Mouse (Mus musculus) heart, embryonic 13.5 days (tissue): ENCODE results near the gene Gm3448. TPM values are rescaled to one million over a fixed set of nuclear protein-coding genes. Genes with fewer than 3 reads are reported as not detected.
"Not testable (repeated sequence)": the region's sequence is repeated elsewhere in the genome, so short reads cannot be mapped to it uniquely, and the experiment has no call there.

Experiments used
- ATAC-seq: fragments of 200-750 bp; cut with Nextera tagmentation; 2 replicates; pipeline ENCODE4 v1.8.0; 2017; ENCODE audit warnings: moderate TSS enrichment; ENCODE audit not compliant: insufficient number of reproducible peaks, low FRiP score, low TSS enrichment; ENCODE audit errors: extremely low read depth
- H3K27ac ChIP-seq: fragments of 300-500 bp; sonication (generic); replicated peaks from 2 replicates; pipeline ENCODE4 v1.5.1; 2015; ENCODE audit warnings: moderate library complexity, mild to moderate bottlenecking, inconsistent platforms
- H3K27me3 ChIP-seq: fragments of 300-500 bp; sonication (generic); replicated peaks from 2 replicates; pipeline ENCODE4 v1.6.1; 2015; ENCODE audit warnings: mild to moderate bottlenecking, inconsistent platforms
- H3K36me3 ChIP-seq: fragments of 300-500 bp; sonication (generic); 2 replicates; pipeline ENCODE4 v1.6.1; 2015; ENCODE audit warnings: mild to moderate bottlenecking, inconsistent platforms
- H3K4me1 ChIP-seq: fragments of 300-500 bp; sonication (generic); 2 replicates; pipeline ENCODE4 v1.6.1; 2015; ENCODE audit warnings: inconsistent platforms
- H3K4me2 ChIP-seq: fragments of 300-500 bp; sonication (generic); 2 replicates; pipeline ENCODE4 v1.6.1; 2015; ENCODE audit warnings: inconsistent platforms, mild to moderate bottlenecking, moderate library complexity
- H3K4me3 ChIP-seq: fragments of 300-500 bp; sonication (generic); 2 replicates; pipeline ENCODE4 v1.5.1; 2015; ENCODE audit warnings: moderate library complexity, mild to moderate bottlenecking, inconsistent platforms
- H3K9ac ChIP-seq: fragments of 300-500 bp; sonication (generic); 2 replicates; pipeline ENCODE4 v1.6.1; 2015; ENCODE audit warnings: inconsistent platforms, mild to moderate bottlenecking, moderate library complexity
- H3K9me3 ChIP-seq: fragments of 300-500 bp; sonication (generic); 2 replicates; pipeline ENCODE4 v1.6.1; 2016; ENCODE audit warnings: inconsistent platforms
- WGBS: fragments of 180-500 bp; shearing (Covaris S2); methylation state at CpG from one replicate; pipeline ENCODE4 v1.1.7; 2015; ENCODE audit warnings: mixed read lengths; 5-methylcytosine and 5-hydroxymethylcytosine counted together
- polyA plus RNA-seq: library from polyadenylated mRNA; unstranded; fragments of >200 nt; fragmentation: Nextera tagmentation; extraction: Ambion mirVana; gene quantifications from 2 replicates; pipeline ENCODE4 v1.2.1, GENCODE M21; 2015

Gene Gm3448
- 2.2 and 3.2 TPM in 2 replicates for polyA plus RNA-seq

DNA sequence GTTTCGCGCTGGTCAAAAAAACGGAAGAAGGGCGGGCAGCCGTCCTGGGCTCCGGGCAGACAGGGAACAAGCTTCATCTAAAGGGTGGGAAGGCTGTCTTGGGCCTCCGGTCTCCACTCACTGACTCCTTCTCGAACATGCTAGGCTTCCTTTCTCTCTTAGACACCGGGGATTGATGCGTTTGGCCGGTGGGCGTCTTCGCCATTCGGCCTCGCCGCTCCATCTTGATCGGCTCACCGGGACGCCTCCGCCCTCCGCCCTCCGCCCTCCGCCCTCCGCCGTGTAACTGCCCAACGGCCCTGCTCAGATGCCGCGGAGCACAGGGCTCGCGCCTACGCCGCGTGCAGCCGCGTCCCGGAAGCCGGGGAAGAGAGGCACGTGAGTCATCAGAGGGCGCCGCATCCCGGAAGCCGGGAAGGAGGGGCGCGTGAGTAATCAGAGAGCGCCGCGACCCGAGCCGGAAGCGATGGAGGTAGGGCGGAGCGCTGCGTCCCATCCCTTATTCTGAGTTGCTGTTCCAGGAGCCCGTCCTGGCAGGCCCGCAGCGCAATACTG, at the start of gene Gm3448, which contains the start of the genes Ermard and Tcte3:
Gene Gm3448, minus strand, starts transcription at position 363 of the 555 bp plus-strand sequence.
Gene Ermard, plus strand, starts transcription at position 34 of the 555 bp plus-strand sequence.
Gene Tcte3, minus strand, starts transcription at position 314 of the 555 bp plus-strand sequence.
- H3K9ac ChIP-seq, H3K4me1 ChIP-seq, H3K4me2 ChIP-seq, H3K9me3 ChIP-seq, H3K27ac ChIP-seq, H3K27me3 ChIP-seq, H3K36me3 ChIP-seq: not testable (repeated sequence)
- H3K4me3 ChIP-seq: peak within 1 kb of the TSS; percentile 35
- ATAC-seq: peak; percentile 97
- WGBS: 0% methylated on average over 19 of the region's 56 CpGs

DNA sequence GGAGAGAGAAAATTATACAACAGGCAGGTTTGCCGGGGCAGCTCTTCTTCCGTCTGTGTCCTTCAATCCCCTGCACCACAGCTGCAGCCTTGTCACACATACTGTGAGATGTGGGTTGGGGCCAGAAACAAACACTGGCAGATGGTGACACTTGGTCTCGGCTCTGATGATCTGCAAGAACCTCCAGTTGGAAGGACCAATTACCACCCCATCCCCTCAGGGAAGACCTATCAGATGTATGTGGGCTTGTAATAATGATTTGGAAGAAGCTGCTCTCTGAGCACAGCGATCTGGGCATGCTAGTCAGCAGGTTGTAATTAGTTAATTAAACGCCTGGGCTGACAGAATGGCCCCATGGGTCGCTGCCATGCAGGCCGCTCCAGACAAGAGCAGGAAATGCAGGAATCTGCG, 47.3 kb upstream of the Gm3448 start:
- Histone ChIP-seq H3K4me1 (peaks cover 24% of the 10 kb centered on the region), H3K9ac (no peak overlapping the region), H3K4me3 (no peak overlapping the region), H3K36me3 (no peaks in the 10 kb centered on the region), H3K27me3 (peaks cover 30% of the 10 kb centered on the region), H3K27ac (no peak overlapping the region), H3K4me2 (no peak overlapping the region), H3K9me3 (no peaks in the 10 kb centered on the region)
- no peak for ATAC-seq
- WGBS: 32% methylated on average over 8 of the region's 8 CpGs

- Histone ChIP-seq H3K4me2 (no peak overlapping the region), H3K36me3 (no peaks in the 10 kb centered on the region), H3K27me3 (peaks cover 35% of the 10 kb centered on the region), H3K9me3 (no peaks in the 10 kb centered on the region), H3K4me1 (peaks cover 27% of the 10 kb centered on the region), H3K27ac (no peak overlapping the region), H3K4me3 (no peak overlapping the region), H3K9ac (no peak overlapping the region)
- WGBS: 33% methylated on average over 2 of the region's 2 CpGs
- 0 out of 2 replicates have a peak, but pooled peaks have one; percentile 13 for ATAC-seq
Observed at GRCm38 (mm10) chr17:15088166-15088565, 46.8 kb upstream of the Gm3448 start.

GRCm38 (mm10) chr17:15085006-15085405, 43.7 kb upstream of the Gm3448 start:
- no peak overlapping the region for H3K4me3 ChIP-seq
- ATAC-seq: peak; percentile 47; the same call in 1 of the 2 replicates
- H3K36me3 ChIP-seq: no peaks in the 10 kb centered on the region
- peak overlapping the region; percentile 44; the same call in 1 of the 2 replicates for H3K4me2 ChIP-seq
- 46% methylated on average over 2 of the region's 2 CpGs for WGBS
- H3K9me3 ChIP-seq: no peaks in the 10 kb centered on the region
- peaks cover 53% of the 10 kb centered on the region for H3K27me3 ChIP-seq
- peaks cover 27% of the 10 kb centered on the region for H3K4me1 ChIP-seq
- H3K9ac ChIP-seq: no peak overlapping the region
- peak overlapping the region; percentile 59 for H3K27ac ChIP-seq

DNA sequence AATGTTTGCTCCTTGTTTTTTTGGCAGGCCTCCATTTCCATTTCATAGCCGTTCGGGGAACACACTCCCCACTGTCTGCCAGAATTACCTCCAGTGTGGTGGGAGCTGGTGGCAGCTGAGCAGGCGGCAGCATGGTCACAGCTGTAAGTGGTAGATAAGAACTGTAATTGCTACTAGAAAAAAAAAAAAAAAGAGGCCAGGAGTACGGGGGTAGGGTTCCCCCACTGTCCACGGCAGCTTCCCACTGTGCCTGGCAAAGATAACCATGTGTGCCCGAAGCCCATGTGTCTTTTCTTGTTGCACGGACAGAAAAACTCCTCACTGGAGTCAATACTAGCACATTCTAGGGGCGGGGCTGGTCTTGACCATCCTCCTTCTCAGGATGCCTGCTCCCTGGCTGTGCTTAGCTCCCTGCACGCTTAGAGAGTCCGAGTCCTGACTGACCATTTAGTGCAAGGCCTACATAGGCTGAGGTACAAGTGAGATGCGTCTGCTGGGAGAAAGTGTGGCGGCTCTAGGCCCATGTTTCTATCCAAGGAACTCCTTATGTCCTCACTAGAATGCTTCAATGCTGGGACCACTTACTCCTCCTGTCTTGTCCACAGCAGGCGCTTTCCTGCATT, 43.0 kb upstream of the Gm3448 start:
- H3K4me3 ChIP-seq: 0 out of 2 replicates have a peak overlapping the region, but pooled peaks have one; percentile 1
- ATAC-seq: peak; percentile 78
- H3K9me3 ChIP-seq: no peaks in the 10 kb centered on the region
- 20% methylated on average over 13 of the region's 13 CpGs for WGBS
- peak overlapping the region; percentile 44 for H3K4me2 ChIP-seq
- H3K27ac ChIP-seq: peak overlapping the region; percentile 59
- H3K9ac ChIP-seq: no peak overlapping the region
- H3K4me1 ChIP-seq: peaks cover 27% of the 10 kb centered on the region
- no peaks in the 10 kb centered on the region for H3K36me3 ChIP-seq
- peaks cover 56% of the 10 kb centered on the region for H3K27me3 ChIP-seq

- Histone ChIP-seq H3K4me2 (no peak overlapping the region), H3K27ac (no peak overlapping the region), H3K9ac (no peak overlapping the region), H3K9me3 (no peaks in the 10 kb centered on the region), H3K4me1 (no peaks in the 10 kb centered on the region), H3K36me3 (no peaks in the 10 kb centered on the region), H3K4me3 (no peak overlapping the region), H3K27me3 (peaks cover 46% of the 10 kb centered on the region; the same call in 1 of the 2 replicates)
- 25% methylated on average over 2 of the region's 2 CpGs for WGBS
- no peak for ATAC-seq
Observed at GRCm38 (mm10) chr17:15077536-15077935, 36.2 kb upstream of the Gm3448 start.

DNA sequence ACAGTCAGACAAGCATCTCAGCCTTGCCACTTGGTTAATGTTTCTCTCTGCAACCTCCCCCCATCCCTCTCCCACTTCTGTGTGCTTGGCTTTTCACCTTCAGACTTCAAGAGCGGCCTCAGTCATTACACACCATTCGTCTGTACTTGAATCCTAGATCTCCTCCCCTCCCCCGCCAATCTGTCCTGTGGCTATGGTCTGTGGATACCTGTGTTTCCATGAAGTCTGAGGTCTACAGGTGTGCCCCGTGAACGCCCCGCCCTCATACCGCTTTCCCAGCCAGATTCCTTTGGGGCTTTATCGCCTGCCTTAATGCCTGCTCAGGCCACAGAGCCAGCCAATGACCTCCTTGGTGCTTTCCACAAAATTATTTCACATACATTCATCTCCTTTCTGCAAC, 33.7 kb upstream of the Gm3448 start:
- H3K27me3 ChIP-seq: peaks cover 33% of the 10 kb centered on the region; the same call in 1 of the 2 replicates
- H3K4me1 ChIP-seq: no peaks in the 10 kb centered on the region
- H3K4me2 ChIP-seq: no peak overlapping the region
- WGBS: 73% methylated on average over 8 of the region's 8 CpGs
- H3K4me3 ChIP-seq: no peak overlapping the region
- no peak for ATAC-seq
- H3K36me3 ChIP-seq: no peaks in the 10 kb centered on the region
- no peak overlapping the region for H3K27ac ChIP-seq
- H3K9me3 ChIP-seq: no peaks in the 10 kb centered on the region
- no peak overlapping the region for H3K9ac ChIP-seq

GRCm38 (mm10) chr17:15072211-15072610, 30.9 kb upstream of the Gm3448 start:
- H3K4me2 ChIP-seq: no peak overlapping the region
- no peaks in the 10 kb centered on the region for H3K9me3 ChIP-seq
- H3K9ac ChIP-seq: no peak overlapping the region
- ATAC-seq: no peak
- H3K4me1 ChIP-seq: peaks cover 20% of the 10 kb centered on the region
- H3K4me3 ChIP-seq: no peak overlapping the region
- WGBS: 87% methylated on average over 2 of the region's 2 CpGs
- peaks cover 23% of the 10 kb centered on the region; the same call in 1 of the 2 replicates for H3K27me3 ChIP-seq
- H3K27ac ChIP-seq: no peak overlapping the region
- no peaks in the 10 kb centered on the region for H3K36me3 ChIP-seq

DNA sequence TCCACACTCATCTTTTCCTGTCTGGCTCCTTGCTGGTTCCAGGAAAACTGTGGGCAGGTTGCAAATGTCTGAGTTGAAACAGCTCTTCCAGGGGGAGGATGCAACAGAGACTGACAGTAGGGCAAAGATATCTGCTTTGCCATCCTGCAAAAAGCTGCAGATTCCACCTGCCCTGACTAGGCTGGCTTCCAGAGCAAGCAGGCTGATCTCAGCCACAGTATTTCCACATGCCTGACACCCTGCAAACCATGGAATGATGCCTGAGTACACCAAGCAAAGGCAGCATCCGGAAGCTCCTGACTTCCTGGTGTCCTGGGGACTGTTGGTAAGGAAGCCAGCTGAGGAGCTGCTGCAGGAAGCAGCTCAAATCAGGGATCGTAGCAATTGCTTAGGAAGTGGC, 27.8 kb upstream of the Gm3448 start:
- peaks cover 23% of the 10 kb centered on the region for H3K27me3 ChIP-seq
- peak overlapping the region; percentile 24; the same call in 1 of the 2 replicates for H3K27ac ChIP-seq
- no peak for ATAC-seq
- H3K9me3 ChIP-seq: no peaks in the 10 kb centered on the region
- peaks cover 2% of the 10 kb centered on the region; the same call in 1 of the 2 replicates for H3K36me3 ChIP-seq
- no peak overlapping the region for H3K4me2 ChIP-seq
- H3K4me3 ChIP-seq: no peak overlapping the region
- peaks cover 35% of the 10 kb centered on the region for H3K4me1 ChIP-seq
- 50% methylated on average over 2 of the region's 2 CpGs for WGBS
- H3K9ac ChIP-seq: no peak overlapping the region

GRCm38 (mm10) chr17:15068040-15068792, 26.9 kb upstream of the Gm3448 start:
- H3K27ac ChIP-seq: peak overlapping the region; percentile 63
- no peak for ATAC-seq
- WGBS: 50% methylated on average over 8 of the region's 8 CpGs

GRCm38 (mm10) chr17:15066911-15067310, 25.6 kb upstream of the Gm3448 start:
- Histone ChIP-seq H3K4me2 (no peak overlapping the region), H3K4me3 (no peak overlapping the region), H3K9me3 (no peaks in the 10 kb centered on the region), H3K4me1 (peaks cover 35% of the 10 kb centered on the region), H3K27ac (no peak overlapping the region), H3K36me3 (peaks cover 24% of the 10 kb centered on the region), H3K9ac (no peak overlapping the region), H3K27me3 (peaks cover 35% of the 10 kb centered on the region)
- no peak; the same call in 1 of the 2 replicates for ATAC-seq
- 44% methylated on average over 1 of the region's 1 CpGs for WGBS

More at GRCm38 (mm10) chr17:15068040-15068792, 26.9 kb upstream of the Gm3448 start:
- Histone ChIP-seq H3K4me1 (peaks cover 35% of the 10 kb centered on the region), H3K27me3 (peaks cover 24% of the 10 kb centered on the region), H3K4me3 (no peak overlapping the region), H3K4me2 (no peak overlapping the region), H3K9ac (no peak overlapping the region), H3K36me3 (peaks cover 11% of the 10 kb centered on the region), H3K9me3 (no peaks in the 10 kb centered on the region)
